Mouse (Mus musculus) forelimb bud, embryonic 11.5 days (tissue): Measurements from ENCODE around the gene Nsun2.
"Not testable (repeated sequence)": the region's sequence is repeated elsewhere in the genome, so short reads cannot be mapped to it uniquely, and the experiment has no call there.

ENCODE experiments used
- DNase-seq: peaks from one replicate; pipeline ENCODE4 v3.0.0-alpha.2; 2012; ENCODE audit warnings: low read depth, low spot score

Nsun2 gene

GRCm38 (mm10) chr13:69591338-69591737 is 57.8 kb downstream of the Nsun2 start:
- no peak for DNase-seq

GRCm38 (mm10) chr13:69592226-69592625 is 58.7 kb downstream of the Nsun2 start:
- peak; percentile 39 for DNase-seq

- DNase-seq: no peak
Measured at GRCm38 (mm10) chr13:69593453-69593852, 59.9 kb downstream of the Nsun2 start.

GRCm38 (mm10) chr13:69594577-69595256 is 61.2 kb downstream of the Nsun2 start:
- no peak for DNase-seq

GRCm38 (mm10) chr13:69595911-69596310 is 62.4 kb downstream of the Nsun2 start:
- DNase-seq: no peak

GRCm38 (mm10) chr13:69596515-69596914 is 63.0 kb downstream of the Nsun2 start:
- DNase-seq: no peak

- no peak for DNase-seq
Measured at GRCm38 (mm10) chr13:69598867-69599266, 65.3 kb downstream of the Nsun2 start.

- not testable (repeated sequence) for DNase-seq
Measured at GRCm38 (mm10) chr13:69600863-69601262, 67.3 kb downstream of the Nsun2 start.

GRCm38 (mm10) chr13:69601321-69601720 is 67.8 kb downstream of the Nsun2 start:
- no peak for DNase-seq

- DNase-seq: no peak
Measured at GRCm38 (mm10) chr13:69604670-69605069, 71.1 kb downstream of the Nsun2 start.

GRCm38 (mm10) chr13:69608734-69609133 is 75.2 kb downstream of the Nsun2 start:
- no peak for DNase-seq

GRCm38 (mm10) chr13:69610751-69611397 is 77.3 kb downstream of the Nsun2 start:
- peak; percentile 16 for DNase-seq

GRCm38 (mm10) chr13:69611398-69612174 is 78.0 kb downstream of the Nsun2 start, which contains the start of gene Srd5a1:
Gene Srd5a1, minus strand, starts transcription at chr13:69611442.
- peak; percentile 99 for DNase-seq

GRCm38 (mm10) chr13:69612175-69612544 is 78.6 kb downstream of the Nsun2 start:
- no peak for DNase-seq

GRCm38 (mm10) chr13:69616716-69617115 is 83.2 kb downstream of the Nsun2 start:
- DNase-seq: no peak

- peak; percentile 12 for DNase-seq
Measured at GRCm38 (mm10) chr13:69623843-69624242, 90.3 kb downstream of the Nsun2 start.

GRCm38 (mm10) chr13:69624510-69624909 is 91.0 kb downstream of the Nsun2 start:
- DNase-seq: no peak

- DNase-seq: no peak
Measured at GRCm38 (mm10) chr13:69627941-69628340, 94.4 kb downstream of the Nsun2 start.

- no peak for DNase-seq
Measured at GRCm38 (mm10) chr13:69630576-69630975, 97.0 kb downstream of the Nsun2 start.

- DNase-seq: no peak
Measured at GRCm38 (mm10) chr13:69631111-69631510, 97.6 kb downstream of the Nsun2 start.

GRCm38 (mm10) chr13:69631659-69632058 is 98.1 kb downstream of the Nsun2 start:
- DNase-seq: no peak

GRCm38 (mm10) chr13:69633551-69633950 is 100.0 kb downstream of the Nsun2 start:
- no peak for DNase-seq
